Mouse (Mus musculus) hindbrain, embryonic 14.5 days (tissue): Measurements from ENCODE around the gene Hemk1. TPM values are rescaled to one million over a fixed set of nuclear protein-coding genes. Genes with fewer than 3 reads are reported as not detected.
A peak's percentile ranks its signal among the peaks of the same experiment; 100 is the strongest.

Source experiments
- ATAC-seq: fragments of 200-750 bp; cut with Nextera tagmentation; 2 replicates; pipeline ENCODE4 v1.8.0; 2017; ENCODE audit warnings: moderate number of reproducible peaks, mild to moderate bottlenecking, moderate TSS enrichment, moderate library complexity; ENCODE audit not compliant: low FRiP score
- DNase-seq: peaks from one replicate; pipeline ENCODE4 v3.0.0-alpha.2; 2015; ENCODE audit warnings: low spot score
- H3K27ac ChIP-seq: fragments of 300-500 bp; sonication (generic); 2 replicates; pipeline ENCODE4 v1.5.1; 2014; ENCODE audit warnings: mild to moderate bottlenecking, moderate library complexity
- H3K27me3 ChIP-seq: fragments of 300-500 bp; sonication (generic); 2 replicates; pipeline ENCODE4 v1.6.1; 2014; ENCODE audit warnings: mild to moderate bottlenecking, low read length, mixed read lengths; ENCODE audit not compliant: control insufficient read depth, insufficient read depth
- H3K36me3 ChIP-seq: fragments of 300-500 bp; sonication (generic); replicated peaks from 2 replicates; pipeline ENCODE4 v1.6.1; 2014; ENCODE audit not compliant: control insufficient read depth, insufficient read depth
- H3K4me1 ChIP-seq: fragments of 300-500 bp; sonication (generic); replicated peaks from 2 replicates; pipeline ENCODE4 v1.6.1; 2014; ENCODE audit warnings: antibody characterized with exemption, low read length, mixed read lengths; ENCODE audit not compliant: control insufficient read depth, insufficient read depth
- H3K4me2 ChIP-seq: fragments of 300-500 bp; sonication (generic); replicated peaks from 2 replicates; pipeline ENCODE4 v1.6.1; 2014; ENCODE audit warnings: mild to moderate bottlenecking, moderate library complexity
- H3K4me3 ChIP-seq: fragments of 300-500 bp; sonication (generic); replicated peaks from 2 replicates; pipeline ENCODE4 v1.5.1; 2014; ENCODE audit warnings: mild to moderate bottlenecking, low read length
- H3K9ac ChIP-seq: fragments of 300-500 bp; sonication (generic); 2 replicates; pipeline ENCODE4 v1.6.1; 2014
- H3K9me3 ChIP-seq: fragments of 300-500 bp; sonication (generic); 2 replicates; pipeline ENCODE4 v1.6.1; 2016; ENCODE audit warnings: low read length; ENCODE audit not compliant: control insufficient read depth
- WGBS: fragments of 180-500 bp; shearing (Covaris S2); extraction: QIAGEN DNeasy Blood & Tissue Kit; methylation state at CpG from one replicate; pipeline ENCODE4 v1.1.7; 2014; 5-methylcytosine and 5-hydroxymethylcytosine counted together
- polyA plus RNA-seq: library from polyadenylated mRNA; unstranded; fragments of >200 nt; fragmentation: Nextera tagmentation; extraction: Ambion mirVana; gene quantifications from 2 replicates; pipeline ENCODE4 v1.2.1, GENCODE M21; 2014

Hemk1 gene
- polyA plus RNA-seq, 1 experiment from 2014 or later, result 19.1 TPM

GRCm38 (mm10) chr9:107300224-107300973, 37.8 kb downstream of the Hemk1 start:
- H3K9me3 ChIP-seq, result no peaks in the 10 kb centered on the region
- no peak for ATAC-seq
- peaks cover 12% of the 10 kb centered on the region for H3K36me3 ChIP-seq
- WGBS, result 95% methylated on average over 30 of the region's 30 CpGs
- no peak overlapping the region for H3K4me2 ChIP-seq
- no peak for DNase-seq
- peaks cover 22% of the 10 kb centered on the region for H3K4me1 ChIP-seq
- H3K9ac ChIP-seq, result no peak overlapping the region
- H3K4me3 ChIP-seq, result no peak overlapping the region
- H3K27me3 ChIP-seq, result peaks cover 2% of the 10 kb centered on the region; the same call in 1 of the 2 replicates
- H3K27ac ChIP-seq, result no peak overlapping the region

DNA sequence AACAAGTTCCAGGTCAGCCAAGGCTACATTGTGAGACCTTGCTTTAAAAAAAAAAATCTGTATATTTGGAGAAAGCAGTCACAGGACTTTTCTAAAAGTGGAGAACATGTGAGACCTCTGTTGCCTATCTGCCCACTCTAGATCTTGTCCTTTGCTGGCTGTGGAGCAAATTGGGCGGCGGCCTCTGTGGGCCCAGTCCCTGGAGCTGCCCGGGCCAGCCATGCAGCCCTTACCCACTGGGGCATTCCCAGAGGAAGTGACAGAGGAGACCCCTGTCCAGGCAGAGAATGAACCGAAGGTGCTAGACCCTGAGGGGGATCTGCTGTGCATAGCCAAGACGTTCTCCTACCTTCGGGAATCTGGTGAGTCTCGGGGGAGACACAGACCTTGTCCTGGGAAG, 38.4 kb downstream of the Hemk1 start:
- Histone ChIP-seq H3K36me3 (peaks cover 12% of the 10 kb centered on the region), H3K4me2 (no peak overlapping the region), H3K27me3 (peaks cover 3% of the 10 kb centered on the region; the same call in 1 of the 2 replicates), H3K4me3 (no peak overlapping the region), H3K27ac (no peak overlapping the region), H3K9me3 (no peaks in the 10 kb centered on the region), H3K4me1 (peaks cover 22% of the 10 kb centered on the region), H3K9ac (no peak overlapping the region)
- ATAC-seq, result no peak
- WGBS, result 91% methylated on average over 7 of the region's 7 CpGs
- no peak for DNase-seq

- Histone ChIP-seq H3K27me3 (peaks cover 3% of the 10 kb centered on the region; the same call in 1 of the 2 replicates), H3K9ac (no peak overlapping the region), H3K9me3 (no peaks in the 10 kb centered on the region), H3K4me3 (no peak overlapping the region), H3K4me2 (no peak overlapping the region), H3K27ac (no peak overlapping the region), H3K36me3 (peaks cover 12% of the 10 kb centered on the region), H3K4me1 (peaks cover 22% of the 10 kb centered on the region)
- ATAC-seq (no peak), DNase-seq (no peak)
- WGBS, result 90% methylated on average over 6 of the region's 6 CpGs
These were observed 39.3 kb downstream of the Hemk1 start for GRCm38 (mm10) chr9:107298876-107299275.

DNA sequence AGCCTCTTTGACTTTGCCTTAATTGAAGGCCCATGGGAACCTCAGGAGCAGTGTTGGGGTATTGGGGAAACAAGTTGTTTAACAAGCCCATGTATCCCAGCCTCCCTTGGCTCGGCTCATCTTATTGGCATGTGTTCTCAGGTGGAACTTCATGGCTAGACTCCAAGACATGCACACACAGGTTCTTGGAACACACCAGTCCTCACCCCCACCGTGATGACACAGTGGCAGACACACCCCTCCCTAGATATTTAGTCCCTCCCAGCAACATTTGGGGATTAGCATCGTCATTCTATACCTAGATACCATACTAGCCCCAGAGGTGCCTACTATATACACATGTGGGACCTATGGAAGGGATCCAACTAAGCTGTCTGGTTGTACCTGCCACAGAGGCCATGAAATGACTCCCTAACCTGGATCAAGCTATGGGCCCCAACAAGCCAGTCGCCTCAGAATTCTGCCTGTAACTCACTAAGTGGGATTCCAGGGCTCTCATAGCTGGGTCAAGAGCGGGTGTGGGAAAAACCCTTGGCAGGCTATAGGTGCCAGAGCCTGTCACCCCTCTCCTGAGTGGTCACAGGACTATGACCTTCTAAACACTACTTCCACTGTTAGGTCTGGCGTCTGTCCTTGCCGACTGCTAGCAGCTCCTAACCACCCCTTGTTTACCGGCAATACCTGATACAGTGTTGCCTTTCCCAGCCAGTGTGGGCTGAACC, 39.9 kb downstream of the Hemk1 start:
- 83% methylated on average over 8 of the region's 8 CpGs for WGBS
- Histone ChIP-seq H3K36me3 (peaks cover 12% of the 10 kb centered on the region), H3K4me1 (peaks cover 22% of the 10 kb centered on the region), H3K27me3 (peaks cover 4% of the 10 kb centered on the region), H3K27ac (no peak overlapping the region), H3K4me2 (peak overlapping the region; percentile 85), H3K9ac (no peak overlapping the region), H3K9me3 (no peaks in the 10 kb centered on the region), H3K4me3 (no peak overlapping the region)
- no peak for DNase-seq
- no peak for ATAC-seq

DNA sequence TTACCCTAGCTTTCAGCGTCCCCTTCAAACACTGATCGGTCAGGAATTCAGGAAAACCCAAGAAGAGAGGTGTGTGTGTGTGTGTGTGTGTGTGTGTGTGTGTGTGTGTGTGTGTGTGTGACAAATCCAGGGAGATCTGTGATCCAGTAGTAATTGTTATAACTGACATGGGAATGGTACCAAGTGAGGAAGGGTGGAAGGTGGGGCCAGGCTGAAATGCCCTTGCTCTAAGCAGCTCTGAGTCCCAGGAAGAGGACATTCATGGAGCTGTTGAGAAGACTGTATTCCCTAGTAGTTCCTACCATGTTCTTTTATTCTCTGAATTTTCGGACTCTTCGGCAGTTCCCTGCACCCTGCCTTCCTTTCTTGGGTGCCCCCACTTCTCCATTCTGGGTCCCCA, 40.5 kb downstream of the Hemk1 start:
- Histone ChIP-seq H3K9me3 (no peaks in the 10 kb centered on the region), H3K4me2 (peak overlapping the region; percentile 85), H3K4me1 (peaks cover 22% of the 10 kb centered on the region), H3K4me3 (peak overlapping the region; percentile 64), H3K27me3 (peaks cover 8% of the 10 kb centered on the region), H3K36me3 (peaks cover 12% of the 10 kb centered on the region), H3K27ac (no peak overlapping the region), H3K9ac (peak overlapping the region; percentile 65; the same call in 1 of the 2 replicates)
- DNase-seq (no peak), ATAC-seq (no peak)
- WGBS, result 95% methylated on average over 4 of the region's 4 CpGs

DNA sequence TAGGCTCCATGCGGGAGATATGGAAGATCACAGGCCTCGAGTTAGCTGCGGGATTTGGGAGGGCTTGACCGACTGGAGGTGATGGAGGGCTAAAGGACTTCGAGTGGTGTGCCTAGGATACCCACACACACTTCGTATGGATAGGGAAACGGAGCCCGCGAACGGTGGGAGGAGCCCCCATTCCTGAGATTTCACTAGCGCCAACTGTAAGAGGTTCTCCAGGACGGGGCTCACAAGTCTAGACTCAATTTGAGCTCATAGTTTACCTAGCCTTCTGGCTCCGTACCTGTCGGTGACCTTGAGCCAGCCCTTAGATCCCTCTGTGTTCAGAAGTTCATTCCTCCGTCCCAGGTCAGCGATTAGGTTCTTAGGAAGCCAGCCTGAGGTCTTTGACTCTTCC, 41.1 kb downstream of the Hemk1 start:
- Histone ChIP-seq H3K27ac (peak overlapping the region; percentile 9; the same call in 1 of the 2 replicates), H3K36me3 (peaks cover 12% of the 10 kb centered on the region), H3K9me3 (no peaks in the 10 kb centered on the region), H3K4me1 (peaks cover 22% of the 10 kb centered on the region), H3K27me3 (peaks cover 8% of the 10 kb centered on the region), H3K4me3 (peak overlapping the region; percentile 64), H3K4me2 (peak overlapping the region; percentile 85), H3K9ac (peak overlapping the region; percentile 65)
- no peak for ATAC-seq
- WGBS, result 22% methylated on average over 16 of the region's 16 CpGs
- DNase-seq, result no peak

DNA sequence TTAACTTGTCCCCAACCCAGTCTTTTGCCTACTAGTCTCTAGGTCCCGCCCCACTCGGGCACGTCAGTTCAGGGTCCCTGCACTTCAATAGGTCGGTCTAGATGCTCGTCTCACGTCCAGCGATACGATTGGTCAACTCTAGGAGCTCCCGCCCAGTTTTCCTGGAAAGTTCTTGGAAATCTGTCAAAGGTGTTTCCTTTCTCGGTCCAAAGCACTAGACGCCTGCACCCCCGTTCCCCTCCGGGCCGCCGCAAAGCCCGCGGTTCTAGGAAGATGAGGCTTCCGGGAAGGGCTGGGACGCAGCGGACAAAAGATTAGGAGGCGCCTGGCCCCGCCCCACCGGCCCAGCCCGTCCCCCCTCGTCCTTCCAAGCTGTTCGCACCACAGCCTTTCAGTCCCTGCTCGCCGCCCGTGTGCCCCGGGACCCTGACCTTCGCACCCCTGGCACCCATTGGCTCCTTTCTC, 41.6 kb downstream of the Hemk1 start:
- DNase-seq (peak; percentile 96), ATAC-seq (peak; percentile 96)
- H3K4me1 ChIP-seq, result peaks cover 22% of the 10 kb centered on the region
- H3K9me3 ChIP-seq, result no peaks in the 10 kb centered on the region
- under 1% methylated on average over 31 of the region's 31 CpGs for WGBS
- peak overlapping the region; percentile 65 for H3K9ac ChIP-seq
- peak overlapping the region; percentile 64 for H3K4me3 ChIP-seq
- peaks cover 12% of the 10 kb centered on the region for H3K36me3 ChIP-seq
- peak overlapping the region; percentile 9; the same call in 1 of the 2 replicates for H3K27ac ChIP-seq
- peaks cover 8% of the 10 kb centered on the region for H3K27me3 ChIP-seq
- H3K4me2 ChIP-seq, result peak overlapping the region; percentile 85

DNA sequence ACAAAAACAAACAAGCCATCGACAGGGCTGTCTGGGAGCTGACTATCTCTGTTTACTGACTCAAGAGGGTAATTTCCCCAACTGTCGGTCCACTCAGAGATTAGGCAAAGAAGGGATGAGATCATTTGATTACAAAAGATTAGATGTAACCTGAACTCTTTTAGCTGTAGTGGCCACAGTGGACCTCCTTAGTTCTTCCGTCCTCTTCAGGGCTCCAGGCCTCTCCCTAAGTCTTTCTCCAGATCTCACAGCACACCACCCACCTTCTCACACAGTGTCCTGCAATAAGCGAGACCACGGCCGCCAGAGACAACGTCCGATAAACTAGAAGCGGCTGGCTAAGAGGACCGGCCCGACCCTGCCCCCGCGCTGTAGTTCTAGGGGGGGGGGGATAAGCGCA, 42.1 kb downstream of the Hemk1 start:
- H3K9ac ChIP-seq, result peak overlapping the region; percentile 26; the same call in 1 of the 2 replicates
- H3K27me3 ChIP-seq, result peaks cover 8% of the 10 kb centered on the region
- no peak overlapping the region for H3K27ac ChIP-seq
- DNase-seq (no peak), ATAC-seq (peak; percentile 55; the same call in 1 of the 2 replicates)
- H3K4me2 ChIP-seq, result peak overlapping the region; percentile 85
- H3K36me3 ChIP-seq, result peaks cover 8% of the 10 kb centered on the region
- WGBS, result 10% methylated on average over 14 of the region's 14 CpGs
- H3K4me3 ChIP-seq, result peak overlapping the region; percentile 64
- no peaks in the 10 kb centered on the region for H3K9me3 ChIP-seq
- H3K4me1 ChIP-seq, result peaks cover 22% of the 10 kb centered on the region

DNA sequence AAGGTAGTCTGAATTCAATTTTAAA, 42.3 kb downstream of the Hemk1 start, which contains the start of gene Cish:
Cish (plus strand) TSS at position 11 of the 25 bp plus-strand sequence.
- Histone ChIP-seq H3K27me3 (peaks cover 8% of the 10 kb centered on the region), H3K4me1 (peaks cover 22% of the 10 kb centered on the region), H3K9ac (peak within 1 kb of the TSS; percentile 65), H3K36me3 (peaks cover 6% of the 10 kb centered on the region), H3K4me2 (peak within 1 kb of the TSS; percentile 85), H3K27ac (peak within 1 kb of the TSS; percentile 9; the same call in 1 of the 2 replicates), H3K4me3 (peak within 1 kb of the TSS; percentile 64), H3K9me3 (no peaks in the 10 kb centered on the region)
- DNase-seq, result no peak
- ATAC-seq, result no peak
